Mouse (Mus musculus) frontal cortex, adult (tissue): ENCODE data around the gene Pinlyp.

Experiments
- ATAC-seq: cut with Nextera tagmentation; 2 replicates; pipeline ENCODE4 v1.9.2; 2017; ENCODE audit warnings: mild to moderate bottlenecking, moderate library complexity, mixed read lengths; ENCODE audit not compliant: low TSS enrichment

The Pinlyp gene

GRCm38 (mm10) chr7:24546068-24546614 is at the start of gene Pinlyp, which contains the start of gene Xrcc1:
Gene Pinlyp (minus strand): TSS chr7:24546118.
Gene Xrcc1 (plus strand): TSS chr7:24546289.
- ATAC-seq = no peak

DNA sequence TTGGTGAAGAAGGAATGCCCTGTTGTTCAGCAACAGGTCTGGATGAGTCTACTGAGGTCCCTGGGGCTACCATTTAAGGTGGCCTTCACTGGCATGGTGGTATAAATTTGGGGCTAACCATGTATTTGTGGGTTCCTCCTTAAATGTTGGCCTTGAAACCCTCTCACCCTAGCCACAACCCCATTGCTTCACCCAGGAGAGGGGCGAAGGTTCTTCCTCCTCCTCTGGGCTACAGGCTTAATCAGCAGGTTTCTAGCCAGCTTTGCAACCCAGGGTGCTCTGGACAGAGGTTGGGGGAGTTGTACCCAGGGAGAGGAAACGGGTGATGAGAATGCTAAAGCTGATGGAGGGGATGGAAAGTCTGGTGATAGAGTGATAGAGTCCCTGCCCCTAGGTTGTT is 49.5 kb upstream of the Pinlyp start:
- ATAC-seq = no peak

DNA sequence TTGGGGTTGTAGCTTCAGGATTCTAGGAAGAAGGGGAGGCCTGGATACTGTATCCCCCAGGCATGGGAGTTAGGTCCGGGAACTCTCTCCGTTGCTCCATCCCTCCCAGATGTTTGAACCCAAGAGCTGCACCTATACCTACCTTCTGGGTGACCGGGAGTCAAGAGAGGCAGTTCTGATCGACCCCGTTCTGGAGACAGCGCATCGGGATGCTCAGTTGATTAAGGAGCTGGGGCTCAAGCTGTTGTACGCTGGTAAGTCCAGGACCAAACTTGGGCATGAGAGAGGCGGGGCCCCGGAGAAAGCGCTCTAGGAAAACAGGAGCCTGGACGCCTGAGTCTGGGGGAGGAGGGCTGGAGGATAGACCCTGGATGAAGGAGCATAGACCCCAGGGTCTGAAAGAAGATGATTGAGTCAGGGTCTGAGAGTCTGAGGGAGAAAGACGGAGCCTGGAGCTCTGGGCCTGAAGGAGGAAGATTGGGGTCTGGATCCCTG is 48.4 kb upstream of the Pinlyp start:
- no peak for ATAC-seq

DNA sequence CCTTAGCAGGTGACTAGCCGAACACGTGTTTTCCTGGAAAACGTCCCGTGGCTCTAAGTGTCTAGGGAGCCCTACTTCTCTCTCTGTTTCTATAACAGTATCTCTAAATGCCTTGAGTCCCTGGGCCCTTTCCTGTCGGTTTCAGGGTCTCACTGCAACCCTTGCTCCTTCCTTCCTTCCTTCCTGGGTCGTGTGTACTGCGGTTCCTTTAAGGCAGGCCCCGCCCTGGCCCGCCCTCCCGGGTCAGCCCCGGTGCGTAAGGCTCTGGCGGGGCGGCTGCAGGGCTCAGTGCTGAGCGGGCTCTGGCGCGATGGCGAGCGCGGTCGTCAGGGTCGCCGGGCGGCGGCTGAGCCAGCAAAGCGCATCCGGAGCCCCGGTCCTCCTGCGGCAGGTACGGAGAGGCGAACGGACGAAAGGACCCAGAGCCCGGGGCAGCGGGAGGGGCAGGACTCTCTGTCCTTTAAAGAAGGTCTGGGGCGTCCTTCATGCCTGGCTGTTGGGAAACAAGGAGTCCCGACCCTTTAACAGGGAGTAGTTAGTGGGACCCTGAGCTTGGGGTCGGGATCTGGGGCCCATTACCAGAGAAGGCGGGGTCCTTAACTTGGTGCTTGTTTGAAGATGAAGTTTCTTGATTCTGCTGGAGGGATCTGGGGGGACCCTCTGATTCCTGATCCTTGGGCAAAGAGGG is 47.8 kb upstream of the Pinlyp start:
- peak; percentile 96 for ATAC-seq

- ATAC-seq = no peak
Measured at GRCm38 (mm10) chr7:24592781-24593180, 46.9 kb upstream of the Pinlyp start.

DNA sequence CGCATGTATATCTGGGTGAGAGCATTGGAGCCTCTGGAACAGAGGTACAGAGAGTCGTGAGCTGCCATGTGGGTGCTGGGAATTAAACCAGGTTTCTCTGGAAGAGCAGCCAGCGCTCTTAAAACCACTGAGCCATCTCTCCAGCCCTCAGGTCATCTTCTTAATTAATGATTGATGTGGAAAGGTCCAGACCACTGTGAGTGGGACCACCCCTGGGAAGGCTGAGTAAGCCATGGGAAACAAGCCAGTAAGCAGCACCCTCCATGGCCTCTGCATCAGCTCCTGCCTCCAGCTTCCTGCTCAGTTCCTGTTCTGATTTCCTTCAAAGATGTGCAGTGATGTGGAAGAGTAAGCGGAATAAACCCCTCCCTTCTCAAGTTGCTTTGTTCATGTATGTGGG is 46.2 kb upstream of the Pinlyp start:
- ATAC-seq = no peak

DNA sequence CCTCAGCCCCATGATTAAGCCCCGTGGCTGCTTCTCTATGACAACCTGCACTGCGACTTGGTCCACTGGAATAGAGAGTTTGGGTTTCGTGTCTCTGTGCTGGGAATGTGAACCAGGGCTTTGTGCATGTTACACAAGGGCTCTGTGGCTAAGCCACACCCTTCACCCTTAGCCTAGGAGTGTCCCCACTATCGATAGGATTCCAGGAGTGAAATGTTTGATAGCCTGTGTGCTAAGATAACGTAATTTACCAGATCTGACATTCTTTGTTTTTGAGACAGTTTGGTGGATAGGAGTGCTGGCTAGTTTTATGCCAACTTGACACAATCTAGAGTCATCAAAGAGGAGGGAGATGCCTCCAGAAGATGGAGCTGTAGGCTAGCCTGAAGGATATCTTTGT is 45.8 kb upstream of the Pinlyp start:
- no peak for ATAC-seq

DNA sequence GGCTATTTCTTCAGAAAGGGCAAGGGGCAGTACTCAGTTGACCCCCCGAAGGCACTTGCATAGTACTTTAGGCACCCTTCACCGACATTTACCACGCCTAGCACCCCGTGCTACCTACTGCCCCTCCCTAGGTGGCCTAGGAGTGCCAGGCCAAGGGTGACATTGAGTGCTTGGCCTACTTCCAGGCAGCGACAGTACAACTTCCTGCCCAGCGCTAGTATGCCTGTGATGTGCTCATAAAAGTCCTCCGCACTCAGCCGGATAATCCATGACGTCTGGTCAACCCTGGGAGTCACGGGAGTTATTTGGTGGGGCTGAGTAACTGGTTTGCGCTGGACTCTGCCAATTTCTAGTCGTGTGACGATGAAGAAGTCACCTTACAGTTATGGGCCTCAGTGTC is 42.4 kb upstream of the Pinlyp start:
- ATAC-seq = no peak

GRCm38 (mm10) chr7:24587330-24588105 is 41.6 kb upstream of the Pinlyp start, which contains the start of the genes Ethe1 and Zfp575:
Gene Ethe1 (plus strand): TSS chr7:24587543.
Gene Zfp575 (minus strand): TSS chr7:24587641.
- peak; percentile 92 for ATAC-seq

DNA sequence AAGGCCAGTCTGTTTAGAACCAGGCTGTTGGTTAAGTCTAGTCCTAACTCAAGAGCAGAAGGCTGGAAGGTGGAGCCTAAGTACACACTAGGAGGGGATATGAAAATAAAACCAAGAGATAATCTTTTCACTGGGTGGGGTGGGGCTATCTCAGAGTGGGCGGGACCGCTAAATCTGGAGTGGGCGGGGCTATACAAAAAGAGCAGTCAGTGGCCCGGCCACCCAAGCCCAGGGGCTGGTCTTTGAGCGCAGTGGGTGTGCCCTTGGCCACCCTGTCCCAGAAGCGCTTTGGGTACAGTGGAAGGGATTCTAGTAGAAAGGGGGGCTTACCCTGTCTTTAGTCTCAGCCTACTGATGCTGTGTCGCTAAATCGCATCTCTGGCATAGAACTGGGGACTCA is 40.9 kb upstream of the Pinlyp start:
- ATAC-seq = peak; percentile 45; the same call in 1 of the 2 replicates

GRCm38 (mm10) chr7:24585995-24586394 is 40.1 kb upstream of the Pinlyp start:
- ATAC-seq = no peak

DNA sequence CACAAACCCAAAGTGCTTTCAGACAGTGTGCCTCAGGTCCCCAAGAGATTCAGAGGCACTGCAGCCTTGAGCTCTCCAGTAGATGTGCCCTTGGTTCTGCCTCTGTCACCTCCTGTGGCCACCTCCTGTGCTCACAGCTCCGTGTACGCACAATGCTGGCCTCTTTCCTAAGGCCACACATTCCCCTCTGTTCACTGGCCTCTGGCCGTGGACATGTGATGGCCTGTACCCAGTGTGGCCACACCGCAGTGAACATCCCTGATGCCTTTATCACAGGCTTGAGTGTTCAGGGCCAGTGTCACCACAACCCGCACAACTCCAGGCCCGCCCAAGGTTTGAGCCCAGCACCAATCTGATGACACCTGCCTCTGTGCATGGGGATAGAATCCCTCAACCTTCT is 39.0 kb upstream of the Pinlyp start:
- no peak for ATAC-seq

DNA sequence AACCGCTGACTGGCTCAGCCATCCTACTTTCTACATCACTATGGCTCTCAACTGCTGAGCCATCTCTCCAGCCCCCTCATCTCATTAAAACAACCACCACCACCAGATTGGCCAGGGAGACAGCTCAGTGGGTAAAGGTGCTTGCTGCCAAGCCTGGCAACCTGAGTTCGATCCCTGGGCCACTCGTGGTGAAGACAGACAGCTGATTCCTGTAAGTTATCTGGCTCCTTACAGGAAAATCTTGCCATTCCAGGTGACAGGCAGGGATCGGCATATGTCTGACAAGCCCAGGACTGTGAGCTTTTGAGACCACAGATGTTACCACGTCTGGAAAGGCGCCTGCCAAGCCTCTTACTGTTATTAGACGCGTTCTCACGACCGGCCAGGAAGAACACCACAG is 31.9 kb upstream of the Pinlyp start:
- ATAC-seq = no peak

GRCm38 (mm10) chr7:24574224-24574796 is 28.4 kb upstream of the Pinlyp start:
- ATAC-seq = no peak

DNA sequence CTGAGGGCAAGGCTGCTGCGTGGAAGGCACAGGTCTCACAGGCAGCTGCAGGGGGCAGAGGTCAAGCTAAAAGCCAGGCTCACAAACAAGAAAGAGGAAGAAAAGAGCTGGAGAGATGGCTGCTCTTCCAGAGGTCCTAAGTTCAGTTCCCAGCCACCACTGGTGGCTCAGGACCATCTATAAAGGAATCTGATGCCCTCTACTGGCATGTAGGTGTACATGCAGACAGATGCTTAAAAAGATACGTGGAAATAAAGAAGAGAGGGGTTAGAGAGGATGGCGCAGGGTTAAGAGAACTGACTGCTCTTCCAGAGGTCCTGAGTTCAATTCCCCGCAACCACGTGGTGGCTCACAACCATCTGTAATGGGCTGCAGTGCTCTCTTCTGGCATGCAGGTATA is 26.5 kb upstream of the Pinlyp start:
- no peak for ATAC-seq

DNA sequence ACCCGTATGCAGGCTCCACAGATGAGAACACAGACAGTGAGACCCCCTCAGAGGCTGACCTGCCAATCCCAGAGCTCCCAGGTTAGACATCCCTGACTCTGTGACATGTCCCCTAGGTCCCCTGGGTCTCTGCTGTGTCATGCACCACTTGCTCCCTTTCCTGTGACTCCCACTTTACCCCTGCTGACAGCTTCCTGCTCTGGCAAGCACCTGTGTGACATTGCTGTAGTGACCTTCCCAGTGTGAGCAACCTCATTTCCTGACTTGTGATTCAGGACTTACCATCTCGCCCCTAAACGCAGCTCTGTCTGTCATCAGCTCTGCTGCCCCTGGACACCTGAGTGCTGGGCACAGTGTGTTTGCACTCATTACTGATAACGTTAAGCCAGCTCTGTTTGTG is 25.2 kb upstream of the Pinlyp start:
- no peak for ATAC-seq

GRCm38 (mm10) chr7:24568512-24568911 is 22.6 kb upstream of the Pinlyp start:
- ATAC-seq = peak; percentile 53; the same call in 1 of the 2 replicates

DNA sequence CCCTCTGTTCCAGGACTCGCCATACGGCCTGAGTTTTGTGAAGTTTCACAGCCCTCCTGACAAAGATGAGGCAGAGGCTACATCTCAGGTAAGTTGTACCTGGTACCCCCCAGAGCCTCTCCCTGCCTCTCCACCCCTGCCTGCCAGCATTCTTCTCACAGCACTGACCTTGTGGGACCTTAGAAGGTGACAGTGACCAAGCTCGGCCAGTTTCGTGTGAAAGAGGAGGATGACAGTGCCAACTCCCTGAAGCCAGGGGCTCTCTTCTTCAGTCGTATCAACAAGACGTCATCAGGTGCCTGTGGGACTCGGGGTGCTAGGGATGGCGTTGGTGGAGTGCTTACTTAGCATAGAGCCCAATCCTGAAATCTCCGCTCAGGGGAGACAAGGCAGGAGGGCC is 20.3 kb upstream of the Pinlyp start:
- ATAC-seq = no peak

- no peak for ATAC-seq
Measured at GRCm38 (mm10) chr7:24565627-24566026, 19.7 kb upstream of the Pinlyp start.

DNA sequence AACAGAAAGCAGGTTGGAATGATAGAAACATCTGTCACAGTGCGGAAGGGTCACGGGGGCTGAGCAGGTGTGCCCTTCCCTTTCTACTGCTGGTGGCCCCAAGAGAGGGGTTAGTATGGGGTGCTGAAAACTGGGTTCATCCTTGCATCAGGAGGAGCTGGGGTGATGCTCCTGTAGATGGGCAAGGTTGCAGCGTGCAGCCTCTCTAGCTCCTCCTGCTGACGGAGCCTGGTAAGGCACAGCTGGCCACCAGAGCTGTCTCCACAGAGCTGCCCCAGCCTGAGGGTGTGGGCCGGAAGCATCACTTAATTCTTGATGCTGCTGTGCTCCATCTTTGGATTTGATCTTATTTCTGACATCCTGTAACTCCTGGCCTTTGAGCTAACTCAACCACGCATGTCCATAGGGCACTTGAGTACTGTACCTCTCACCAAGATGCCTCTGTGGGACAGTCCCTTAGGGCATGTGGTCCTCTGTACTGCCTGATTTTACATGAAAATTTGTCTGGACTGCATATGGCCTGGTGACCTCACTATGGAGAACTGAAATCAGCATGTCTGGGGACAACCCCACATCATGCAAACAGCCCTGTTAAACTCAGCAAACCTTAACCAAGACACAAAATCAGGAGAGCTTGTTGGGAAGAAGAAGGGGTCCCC is 18.8 kb upstream of the Pinlyp start:
- ATAC-seq = peak; percentile 58; the same call in 1 of the 2 replicates

- no peak for ATAC-seq
Measured at GRCm38 (mm10) chr7:24563837-24564206, 17.9 kb upstream of the Pinlyp start.
